Mouse (Mus musculus): Measurements from ENCODE around the gene Hddc3. TPM values are rescaled to one million over a fixed set of nuclear protein-coding genes. Genes with fewer than 3 reads are reported as not detected.

The Hddc3 gene
- total and polyA plus RNA-seq, 3 experiments, result 30.0 to 47.7 (median 39.9) TPM

DNA sequence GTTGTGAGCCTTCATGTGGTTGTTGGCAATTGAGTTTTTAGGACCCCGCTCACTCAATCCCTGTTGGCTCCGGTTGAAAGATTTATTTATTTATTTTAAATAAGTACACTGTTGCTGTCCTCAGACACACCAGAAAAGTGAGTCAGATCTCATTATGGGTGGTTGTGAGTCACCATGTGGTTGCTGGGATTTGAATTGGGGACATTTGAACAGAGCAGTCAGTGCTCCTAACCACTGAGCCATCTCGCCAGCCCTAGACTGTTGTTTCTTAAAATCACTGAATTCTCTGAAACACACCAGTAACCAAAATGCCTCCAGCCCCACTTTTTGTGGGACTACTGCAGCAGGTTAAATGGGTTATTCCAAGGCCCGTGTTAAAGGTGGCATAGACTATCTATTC lies 44.1 kb upstream of the Hddc3 start:
- peaks cover 1% of the 10 kb centered on the region for H3K79me2 ChIP-seq (replicated peaks; ENCODE audit: control insufficient read depth, insufficient read depth, low read length)
- H3K9ac ChIP-seq (ENCODE audit: low read depth, low read length), result no peak overlapping the region
- 95% methylated on average over 4 of the region's 4 CpGs for WGBS
- H3K27ac ChIP-seq, result no peak overlapping the region
- intact Hi-C loops (cut with DNase I), result loop anchor here (5.0 kb wide), 1 partner anchor 156 kb away; no protein-coding TSS in a partner anchor
- no peak overlapping the region for H3K4me3 ChIP-seq
- DNase-seq, result no peak
- H3K4me1 ChIP-seq (ENCODE audit: control insufficient read depth, insufficient read depth, low read length), result no peaks in the 10 kb centered on the region
- TF ChIP-seq EP300 (IDR thresholded peaks at IDR 0.05; ENCODE audit: insufficient read depth, low read depth, low read length), result no peak
- TF ChIP-seq POLR2A (IDR thresholded peaks at IDR 0.05; ENCODE audit: insufficient read depth, low read depth, low read length), result no peak
- no peak for TF ChIP-seq CTCF (IDR thresholded peaks at IDR 0.05)
- no peaks in the 10 kb centered on the region for H3K27me3 ChIP-seq (ENCODE audit: control insufficient read depth, insufficient read depth, low read length)
- H3K36me3 ChIP-seq (ENCODE audit: control insufficient read depth, insufficient read depth, low read length), result no peaks in the 10 kb centered on the region

DNA sequence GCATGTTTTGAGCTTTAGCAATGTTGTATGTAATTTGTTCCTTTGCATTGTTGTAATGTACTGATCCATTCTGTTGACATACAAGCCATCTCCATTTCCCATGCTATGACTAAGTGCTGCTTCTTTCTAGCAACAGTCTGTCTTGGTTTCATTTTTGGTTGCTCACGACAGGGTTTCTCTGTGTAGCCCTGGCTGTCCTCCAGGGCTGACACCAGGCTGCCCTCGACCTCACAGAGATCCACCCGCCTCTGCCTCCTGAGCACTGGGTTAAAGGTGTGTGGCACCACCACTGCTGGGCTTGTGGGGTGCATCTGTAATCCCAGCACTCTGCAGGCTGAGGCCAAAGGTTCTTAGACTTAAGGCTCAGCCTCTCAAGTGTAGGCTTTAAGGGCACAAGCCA lies 43.3 kb upstream of the Hddc3 start:
- Histone ChIP-seq H3K9ac (ENCODE audit: low read depth, low read length) (no peak overlapping the region), H3K4me3 (no peak overlapping the region), H3K27ac (no peak overlapping the region), H3K79me2 (replicated peaks; ENCODE audit: control insufficient read depth, insufficient read depth, low read length) (peaks cover 1% of the 10 kb centered on the region), H3K27me3 (ENCODE audit: control insufficient read depth, insufficient read depth, low read length) (no peaks in the 10 kb centered on the region), H3K4me1 (ENCODE audit: control insufficient read depth, insufficient read depth, low read length) (no peaks in the 10 kb centered on the region), H3K36me3 (ENCODE audit: control insufficient read depth, insufficient read depth, low read length) (no peaks in the 10 kb centered on the region)
- WGBS, result 66% methylated on average over 3 of the region's 3 CpGs
- intact Hi-C loops (cut with DNase I), result loop anchor here (5.0 kb wide), 1 partner anchor 157 kb away; no protein-coding TSS in a partner anchor
- TF ChIP-seq CTCF (IDR thresholded peaks at IDR 0.05) (no peak), POLR2A (IDR thresholded peaks at IDR 0.05; ENCODE audit: insufficient read depth, low read depth, low read length) (no peak), EP300 (IDR thresholded peaks at IDR 0.05; ENCODE audit: insufficient read depth, low read depth, low read length) (no peak)
- no peak for DNase-seq

- Histone ChIP-seq H3K27ac (no peak overlapping the region), H3K4me1 (ENCODE audit: control insufficient read depth, insufficient read depth, low read length) (no peaks in the 10 kb centered on the region), H3K4me3 (no peak overlapping the region), H3K36me3 (ENCODE audit: control insufficient read depth, insufficient read depth, low read length) (no peaks in the 10 kb centered on the region), H3K9ac (ENCODE audit: low read depth, low read length) (no peak overlapping the region), H3K27me3 (ENCODE audit: control insufficient read depth, insufficient read depth, low read length) (no peaks in the 10 kb centered on the region), H3K79me2 (replicated peaks; ENCODE audit: control insufficient read depth, insufficient read depth, low read length) (peaks cover 1% of the 10 kb centered on the region)
- TF ChIP-seq CTCF (IDR thresholded peaks at IDR 0.05) (no peak), POLR2A (IDR thresholded peaks at IDR 0.05; ENCODE audit: insufficient read depth, low read depth, low read length) (no peak), EP300 (IDR thresholded peaks at IDR 0.05; ENCODE audit: insufficient read depth, low read depth, low read length) (no peak)
- intact Hi-C loops (cut with DNase I), result no loop called here
- DNase-seq, result no peak
- 90% methylated on average over 2 of the region's 2 CpGs for WGBS
Observed at GRCm38 (mm10) chr7:80301522-80301921, 41.4 kb upstream of the Hddc3 start.

- H3K27ac ChIP-seq, result no peak overlapping the region
- TF ChIP-seq EP300 (IDR thresholded peaks at IDR 0.05; ENCODE audit: insufficient read depth, low read depth, low read length) (no peak), CTCF (IDR thresholded peaks at IDR 0.05) (peak; percentile 24), POLR2A (IDR thresholded peaks at IDR 0.05; ENCODE audit: insufficient read depth, low read depth, low read length) (no peak)
- H3K79me2 ChIP-seq (replicated peaks; ENCODE audit: control insufficient read depth, insufficient read depth, low read length), result no peaks in the 10 kb centered on the region
- H3K4me3 ChIP-seq, result no peak overlapping the region
- H3K27me3 ChIP-seq (ENCODE audit: control insufficient read depth, insufficient read depth, low read length), result no peaks in the 10 kb centered on the region
- no peaks in the 10 kb centered on the region for H3K36me3 ChIP-seq (ENCODE audit: control insufficient read depth, insufficient read depth, low read length)
- H3K9ac ChIP-seq (ENCODE audit: low read depth, low read length), result no peak overlapping the region
- DNase-seq, result no peak
- intact Hi-C loops (cut with DNase I), result no loop called here
- 87% methylated on average over 3 of the region's 3 CpGs for WGBS
- no peaks in the 10 kb centered on the region for H3K4me1 ChIP-seq (ENCODE audit: control insufficient read depth, insufficient read depth, low read length)
Observed at GRCm38 (mm10) chr7:80307766-80308165, 35.1 kb upstream of the Hddc3 start.

DNA sequence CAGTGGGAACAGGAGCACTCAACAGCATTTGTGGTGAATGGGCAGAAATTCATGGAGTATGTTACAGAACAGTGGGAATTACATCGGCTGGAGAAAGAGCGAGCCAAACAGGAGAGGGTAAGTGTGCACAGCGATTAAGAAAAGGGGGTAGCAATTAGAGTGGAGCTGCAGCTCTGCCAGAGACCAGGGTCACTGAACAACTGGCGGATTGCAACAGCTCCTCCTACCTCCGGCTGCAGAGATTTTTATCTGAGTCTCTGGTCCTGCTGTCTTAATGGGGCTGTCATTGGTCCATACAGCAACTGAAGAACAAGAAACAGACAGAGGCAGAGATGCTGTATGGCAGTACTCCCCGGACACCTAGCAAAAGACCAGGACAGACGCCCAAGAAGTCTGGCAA lies 32.1 kb upstream of the Hddc3 start:
- Histone ChIP-seq H3K36me3 (ENCODE audit: control insufficient read depth, insufficient read depth, low read length) (no peaks in the 10 kb centered on the region), H3K4me1 (ENCODE audit: control insufficient read depth, insufficient read depth, low read length) (no peaks in the 10 kb centered on the region), H3K4me3 (no peak overlapping the region), H3K27me3 (ENCODE audit: control insufficient read depth, insufficient read depth, low read length) (no peaks in the 10 kb centered on the region), H3K79me2 (replicated peaks; ENCODE audit: control insufficient read depth, insufficient read depth, low read length) (no peaks in the 10 kb centered on the region), H3K27ac (no peak overlapping the region), H3K9ac (ENCODE audit: low read depth, low read length) (no peak overlapping the region)
- DNase-seq, result no peak
- 79% methylated on average over 7 of the region's 7 CpGs for WGBS
- intact Hi-C loops (cut with DNase I), result no loop called here
- TF ChIP-seq EP300 (IDR thresholded peaks at IDR 0.05; ENCODE audit: insufficient read depth, low read depth, low read length) (no peak), CTCF (IDR thresholded peaks at IDR 0.05) (no peak), POLR2A (IDR thresholded peaks at IDR 0.05; ENCODE audit: insufficient read depth, low read depth, low read length) (no peak)

GRCm38 (mm10) chr7:80315733-80316132 lies 27.2 kb upstream of the Hddc3 start:
- H3K79me2 ChIP-seq (replicated peaks; ENCODE audit: control insufficient read depth, insufficient read depth, low read length), result no peaks in the 10 kb centered on the region
- no peak for DNase-seq
- no peak overlapping the region for H3K4me3 ChIP-seq
- 81% methylated on average over 2 of the region's 2 CpGs for WGBS
- H3K27me3 ChIP-seq (ENCODE audit: control insufficient read depth, insufficient read depth, low read length), result no peaks in the 10 kb centered on the region
- no peaks in the 10 kb centered on the region for H3K4me1 ChIP-seq (ENCODE audit: control insufficient read depth, insufficient read depth, low read length)
- H3K27ac ChIP-seq, result no peak overlapping the region
- TF ChIP-seq EP300 (IDR thresholded peaks at IDR 0.05; ENCODE audit: insufficient read depth, low read depth, low read length), result no peak
- no peak for TF ChIP-seq CTCF (IDR thresholded peaks at IDR 0.05)
- TF ChIP-seq POLR2A (IDR thresholded peaks at IDR 0.05; ENCODE audit: insufficient read depth, low read depth, low read length), result no peak
- no peak overlapping the region for H3K9ac ChIP-seq (ENCODE audit: low read depth, low read length)
- H3K36me3 ChIP-seq (ENCODE audit: control insufficient read depth, insufficient read depth, low read length), result no peaks in the 10 kb centered on the region
- intact Hi-C loops (cut with DNase I), result no loop called here

All from heart, adult 2 months (tissue).